Mouse (Mus musculus): ENCODE results near the gene Prickle2.

Prickle2 gene

DNA sequence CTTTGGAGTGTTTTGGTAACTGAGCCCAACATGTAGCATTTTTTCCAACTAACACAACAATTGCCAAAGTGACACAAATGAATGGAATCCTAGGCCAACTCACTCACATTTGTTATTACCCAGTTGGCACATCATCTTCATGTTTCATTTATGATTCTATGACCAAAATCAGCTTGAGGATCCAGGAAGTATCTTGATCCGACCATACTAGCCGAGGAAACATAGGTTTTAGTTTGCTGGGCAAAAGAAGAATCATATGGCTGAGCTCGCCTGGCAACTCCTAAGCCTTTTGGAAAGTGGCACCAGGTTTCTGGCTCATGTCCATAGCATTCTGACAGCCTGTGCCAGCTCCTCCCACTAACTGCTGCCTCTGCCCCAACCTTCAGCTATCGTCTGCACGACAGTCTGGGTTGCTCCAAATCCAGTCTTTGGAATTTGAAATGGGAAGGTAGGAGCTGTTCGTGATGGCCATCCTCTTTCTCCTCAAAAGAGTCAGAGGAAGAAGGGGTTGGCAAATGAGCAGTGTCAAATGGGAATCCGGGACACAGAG is 184.4 kb downstream of the Prickle2 start:
- intact Hi-C loops (cut with DNase I), result no loop called here

DNA sequence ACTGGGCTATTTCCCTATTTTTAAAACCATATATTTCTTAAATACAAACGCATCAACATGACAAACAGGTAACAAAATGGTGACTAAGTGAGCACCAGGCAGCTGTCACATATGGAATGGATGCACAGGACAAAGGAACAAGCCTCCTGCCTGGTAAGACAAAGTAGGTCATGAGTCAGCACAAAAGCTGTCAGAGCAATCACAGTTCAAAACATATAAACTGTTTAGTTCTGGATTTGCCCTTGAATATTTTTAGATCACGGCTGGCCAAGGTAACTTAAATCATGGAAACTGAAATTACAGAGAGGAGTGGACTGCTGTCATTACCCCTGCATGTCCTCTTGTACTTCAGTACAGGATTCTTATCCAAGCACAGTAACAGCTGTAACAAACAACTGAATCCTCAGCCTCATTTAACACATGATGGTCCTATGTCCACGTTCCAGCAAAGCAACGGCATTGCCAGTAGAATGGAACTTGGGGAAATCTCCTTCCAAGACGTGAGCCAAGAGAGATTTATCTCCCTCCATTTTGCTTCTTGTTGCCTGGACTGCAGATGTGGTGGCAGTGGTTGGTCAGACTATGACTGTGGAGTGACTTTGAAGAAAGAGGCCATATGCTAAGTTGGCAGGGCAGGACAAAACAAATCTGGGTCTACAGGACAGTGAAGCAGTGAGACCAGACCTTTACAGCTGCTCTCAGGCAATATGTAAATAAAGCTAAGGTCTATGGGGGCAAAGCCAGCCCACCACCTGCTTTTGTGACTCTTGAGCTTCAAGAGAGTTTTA is 185.7 kb downstream of the Prickle2 start:
- intact Hi-C loops (cut with DNase I), result no loop called here

DNA sequence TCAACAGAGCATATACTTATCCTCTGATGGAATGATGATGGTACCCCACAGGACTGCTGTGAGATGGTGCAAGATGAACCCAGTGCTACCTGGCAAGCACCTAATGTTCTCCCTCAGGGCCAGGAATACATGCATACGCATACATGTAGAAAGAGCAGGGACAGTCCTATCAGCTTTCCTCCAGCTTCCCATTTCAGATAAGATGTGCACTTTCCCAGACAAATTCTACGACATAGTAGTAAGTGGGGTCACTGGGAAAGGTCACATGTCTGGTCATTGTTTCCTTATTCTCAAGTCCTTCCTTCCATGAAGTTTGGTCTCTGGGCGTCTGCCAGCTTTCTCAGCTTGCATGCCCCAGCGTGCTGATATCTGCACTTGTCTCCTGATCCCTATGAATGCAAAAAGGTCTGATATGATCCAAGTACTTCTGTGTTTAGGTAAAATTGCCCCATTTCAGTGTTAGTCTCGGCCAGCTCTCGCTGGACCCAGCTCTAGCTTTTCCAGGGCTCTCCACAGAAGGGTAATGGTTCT is 187.5 kb downstream of the Prickle2 start:
- intact Hi-C loops (cut with DNase I), result no loop called here

DNA sequence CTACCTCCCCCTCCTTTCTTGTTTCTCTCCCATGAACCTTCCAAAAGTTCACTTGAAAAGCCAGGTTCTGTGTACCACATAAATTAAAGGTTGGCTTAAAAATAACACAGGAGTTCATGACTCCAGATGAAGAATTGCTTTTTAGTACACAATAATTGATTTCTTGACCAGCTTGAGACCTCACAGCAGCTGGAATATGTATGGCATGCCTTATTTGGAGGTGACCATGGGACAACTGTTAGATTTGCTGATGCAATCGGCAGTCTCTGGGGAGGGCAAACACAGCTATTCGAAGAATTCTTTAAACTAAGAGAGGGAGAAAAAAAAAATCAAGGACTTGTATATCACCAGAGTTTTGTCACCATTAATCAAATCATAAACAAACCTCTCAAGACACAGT is 189.0 kb downstream of the Prickle2 start:
- intact Hi-C loops (cut with DNase I), result no loop called here

DNA sequence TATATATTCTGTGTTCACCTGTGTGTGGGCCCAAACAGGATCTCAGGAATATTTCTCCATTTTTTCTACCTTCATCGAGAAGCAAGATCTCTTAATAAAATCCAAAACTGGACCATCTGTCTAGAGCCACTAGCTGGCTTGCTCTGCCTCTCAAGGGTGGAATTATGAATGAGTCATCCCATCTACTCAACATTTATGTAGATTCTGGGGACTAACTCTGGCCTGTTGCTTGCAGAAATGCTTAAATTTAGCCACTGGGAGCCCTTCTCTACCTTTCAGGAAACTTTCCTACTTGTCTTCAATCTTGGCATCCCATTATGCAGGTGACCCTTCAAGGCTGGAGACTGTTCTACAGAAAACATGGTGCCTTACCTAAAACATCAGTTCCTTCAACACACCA is 194.0 kb downstream of the Prickle2 start:
- intact Hi-C loops (cut with DNase I), result no loop called here

DNA sequence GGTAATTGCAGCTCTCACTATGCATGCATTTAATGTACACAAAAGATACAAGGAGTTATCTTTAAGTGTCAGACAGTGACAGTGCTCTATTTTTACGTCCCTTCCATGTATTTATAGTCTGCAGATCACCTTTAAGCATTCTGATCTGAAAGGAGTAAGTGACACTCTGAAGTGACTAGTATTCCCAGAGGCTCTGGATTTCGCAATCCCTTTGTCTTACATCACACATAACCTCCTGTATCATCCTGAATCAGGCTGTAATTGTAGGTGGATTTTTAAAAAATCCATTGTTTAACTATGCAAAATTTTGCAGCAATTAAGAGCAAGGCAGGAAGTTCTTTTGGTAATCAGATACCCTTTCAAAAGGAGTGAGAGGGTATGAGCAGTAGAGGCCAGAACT is 196.2 kb downstream of the Prickle2 start:
- intact Hi-C loops (cut with DNase I), result no loop called here

DNA sequence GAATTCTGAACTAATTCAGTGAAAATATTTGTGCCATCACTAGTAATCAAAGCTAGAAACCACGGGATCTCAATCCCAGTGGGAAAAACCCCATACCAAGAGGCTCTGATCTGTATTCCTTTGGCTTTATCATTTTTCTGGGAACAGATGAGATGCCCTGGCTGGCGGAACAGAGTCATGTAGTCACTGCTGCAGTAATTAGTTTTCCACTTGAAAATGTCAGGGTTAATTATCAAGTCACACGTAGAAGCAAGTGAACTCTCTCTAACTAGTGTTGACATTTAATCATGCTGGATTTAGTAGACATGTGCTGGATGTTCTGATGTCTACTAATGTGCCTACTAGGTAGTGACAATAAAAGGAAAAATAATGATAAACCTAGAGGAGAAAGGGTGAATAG is 199.7 kb downstream of the Prickle2 start:
- intact Hi-C loops (cut with DNase I), result no loop called here

DNA sequence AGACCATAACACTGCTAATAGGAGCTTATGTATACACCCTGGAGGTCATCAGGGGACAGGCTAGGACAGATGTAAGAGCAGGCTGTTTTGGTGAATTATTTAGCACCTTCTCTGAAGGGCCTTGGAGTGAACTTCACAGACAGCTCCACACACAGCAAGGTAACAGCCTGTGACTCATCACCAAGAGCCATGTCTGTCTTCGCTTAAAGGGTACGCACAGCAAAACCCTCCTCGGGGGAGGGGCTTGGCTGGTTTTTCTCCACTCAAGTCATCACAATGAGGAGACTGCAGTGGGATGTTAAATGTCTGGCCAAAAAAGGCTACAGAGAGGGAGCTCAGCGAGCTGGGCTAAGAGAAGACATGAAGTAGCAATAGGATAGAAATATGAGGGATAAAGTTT is 206.5 kb downstream of the Prickle2 start:
- intact Hi-C loops (cut with DNase I), result no loop called here

DNA sequence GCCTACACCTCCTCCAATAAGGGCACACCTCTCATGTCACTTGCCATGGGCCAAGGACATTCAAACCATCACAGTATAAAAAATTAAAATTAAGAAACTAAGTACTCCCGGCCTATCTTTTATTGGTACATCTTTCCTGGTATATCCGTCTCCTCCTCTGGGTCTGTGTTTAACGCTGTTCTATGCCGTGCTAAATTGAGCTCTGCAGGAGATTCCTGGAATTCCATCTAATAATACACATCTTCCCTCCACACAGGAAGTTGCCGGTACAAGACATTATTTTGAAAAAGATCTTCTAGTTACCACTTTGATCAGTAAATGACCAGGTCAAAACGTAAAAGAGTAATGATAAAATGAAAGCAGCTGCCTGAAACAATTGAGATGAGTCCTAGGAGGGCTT is 207.4 kb downstream of the Prickle2 start:
- intact Hi-C loops (cut with DNase I), result no loop called here

DNA sequence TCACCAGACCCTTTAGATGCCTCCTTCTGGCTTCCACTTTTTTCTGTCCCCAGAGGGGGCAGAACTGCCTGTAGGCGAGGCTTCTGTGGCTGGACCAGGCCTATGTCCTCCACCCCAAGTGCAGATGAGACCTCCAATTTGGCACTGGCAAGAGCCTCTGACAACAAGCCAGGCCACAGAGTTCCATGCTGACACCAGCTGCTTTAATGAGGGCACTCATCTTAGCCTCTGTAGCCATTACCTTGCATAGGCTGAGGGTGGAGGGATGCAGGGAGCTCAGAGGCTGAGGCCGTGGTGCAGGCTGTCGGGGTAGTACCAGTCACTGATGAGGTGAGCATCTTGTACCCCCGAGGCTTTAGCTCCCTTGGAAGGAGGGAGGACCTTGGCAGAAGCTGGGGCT is 208.7 kb downstream of the Prickle2 start:
- intact Hi-C loops (cut with DNase I), result no loop called here

DNA sequence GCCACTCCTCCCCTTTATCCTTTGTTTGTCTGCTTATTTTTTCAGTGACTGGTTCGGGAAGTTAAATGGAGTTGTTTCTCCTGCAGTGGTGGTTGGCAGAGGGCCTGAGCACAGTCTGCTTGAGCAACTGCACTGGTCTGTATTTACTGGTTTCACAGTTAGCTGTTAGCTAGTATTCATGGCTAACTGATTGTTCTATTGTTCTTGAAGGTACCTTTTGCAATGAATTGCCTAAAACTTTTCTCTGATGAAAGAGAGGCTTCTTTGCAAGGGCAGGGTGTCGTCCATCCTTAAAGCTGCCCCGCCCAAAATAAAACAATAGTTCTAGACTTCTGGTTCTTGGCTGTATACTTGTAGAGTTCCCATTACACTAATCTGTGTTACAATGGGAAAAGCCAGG is 210.5 kb downstream of the Prickle2 start:
- intact Hi-C loops (cut with DNase I), result no loop called here

DNA sequence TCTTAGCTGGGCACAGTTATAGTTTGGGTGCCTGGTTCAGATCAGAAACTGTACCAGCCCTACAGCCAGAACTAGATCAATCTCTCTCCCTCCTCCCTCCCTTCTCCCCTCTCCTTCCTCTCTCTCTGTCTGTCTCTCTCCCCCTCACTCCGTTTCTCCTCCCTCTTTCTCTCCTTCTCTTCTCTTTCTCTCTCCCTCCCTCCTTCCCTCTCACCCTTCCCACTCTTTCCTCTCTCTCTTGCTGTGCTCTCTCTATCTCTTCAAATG is 224.3 kb downstream of the Prickle2 start:
- intact Hi-C loops (cut with DNase I), result no loop called here

DNA sequence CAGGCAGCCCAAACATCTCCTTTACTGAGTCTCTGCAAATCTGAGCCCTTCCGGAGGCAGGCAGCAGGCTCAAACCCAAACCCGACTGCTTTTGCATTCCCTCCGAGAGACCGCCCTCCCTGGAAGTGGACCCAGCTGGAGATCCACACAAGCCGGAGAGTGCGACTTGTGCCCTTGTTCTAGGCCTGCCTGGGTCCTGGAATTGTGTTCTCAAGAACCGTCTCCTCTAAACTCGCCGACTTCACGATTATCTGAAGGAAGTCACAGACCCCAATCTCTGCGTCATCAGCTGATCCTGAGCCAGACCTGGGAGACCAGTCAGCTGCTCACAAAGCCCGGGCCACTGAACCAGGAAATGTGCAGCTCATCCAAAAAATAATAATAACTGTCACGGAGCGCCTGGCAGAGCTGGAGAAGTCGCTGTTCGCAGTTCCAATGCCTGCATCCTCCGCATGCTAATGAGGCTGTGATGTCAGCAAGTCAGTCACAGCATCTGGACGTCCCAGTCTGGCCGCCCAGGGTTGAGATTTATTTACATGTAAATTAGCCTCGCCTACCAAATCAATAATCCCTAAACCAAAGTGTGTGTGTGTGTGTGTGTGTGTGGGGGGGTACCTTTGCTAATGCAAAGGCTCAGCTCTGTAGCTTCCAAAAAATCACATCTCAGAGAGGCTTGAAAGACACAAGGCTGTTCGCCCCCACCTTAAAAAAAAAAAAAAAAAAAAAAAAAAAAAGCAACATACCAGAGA is 224.8 kb downstream of the Prickle2 start:
- intact Hi-C loops (cut with DNase I), result no loop called here

DNA sequence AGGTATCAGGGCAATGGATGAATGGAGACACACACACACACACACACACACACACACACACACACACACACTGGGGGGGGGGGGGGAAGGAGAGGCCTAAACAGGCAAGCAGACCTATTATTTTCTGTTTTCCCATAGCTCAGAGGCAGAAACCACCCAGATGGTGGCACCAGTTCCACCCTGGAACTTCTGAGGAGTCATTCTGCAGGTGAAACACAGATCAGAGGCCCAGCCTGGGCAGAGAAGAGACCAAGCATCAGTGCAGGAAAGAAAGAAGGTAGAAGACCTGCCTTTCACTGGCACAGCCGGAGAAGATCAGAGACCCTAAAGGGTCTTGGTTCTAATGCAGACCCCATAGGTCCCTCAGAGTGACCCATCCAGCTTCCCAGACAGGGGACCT is 227.3 kb downstream of the Prickle2 start:
- intact Hi-C loops (cut with DNase I), result no loop called here

DNA sequence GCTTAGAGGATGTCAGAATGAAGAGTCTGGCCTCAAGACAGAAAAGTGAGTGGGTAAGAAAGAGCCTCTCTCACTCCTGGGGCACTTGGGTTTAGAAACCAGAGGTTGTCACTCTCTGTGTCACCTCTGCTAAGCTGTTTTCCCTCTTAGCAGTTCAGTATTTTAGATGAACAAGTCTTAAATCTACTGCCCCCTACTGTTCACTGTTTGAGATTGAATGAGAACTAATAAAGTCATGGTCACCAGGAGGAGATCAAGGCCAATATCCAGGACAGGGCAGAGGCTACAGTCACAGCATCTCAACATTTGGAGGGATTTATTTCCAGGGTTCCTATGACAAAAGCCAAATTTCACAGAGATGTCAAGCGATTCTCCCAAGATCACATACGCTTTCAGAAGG is 228.3 kb downstream of the Prickle2 start:
- intact Hi-C loops (cut with DNase I), result no loop called here

DNA sequence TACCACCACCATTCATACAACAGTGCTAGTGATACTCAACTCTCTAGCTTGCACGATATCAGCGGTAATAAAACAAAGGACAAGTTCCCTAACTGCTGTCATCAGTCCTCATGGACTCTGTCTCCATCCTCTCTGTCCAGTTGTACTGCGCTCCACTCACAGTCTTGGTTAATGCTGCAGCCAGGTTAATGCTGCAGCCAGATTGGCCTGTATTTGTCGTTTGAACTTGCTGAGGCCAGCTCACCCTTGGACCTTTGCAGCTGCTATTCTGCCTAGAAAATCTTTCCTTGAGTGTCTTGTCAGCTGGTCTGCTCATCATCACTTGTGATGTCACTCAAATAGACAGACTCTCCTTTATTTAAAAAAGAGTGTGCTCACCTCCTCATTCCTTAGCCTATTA is 236.5 kb downstream of the Prickle2 start:
- intact Hi-C loops (cut with DNase I), result no loop called here

DNA sequence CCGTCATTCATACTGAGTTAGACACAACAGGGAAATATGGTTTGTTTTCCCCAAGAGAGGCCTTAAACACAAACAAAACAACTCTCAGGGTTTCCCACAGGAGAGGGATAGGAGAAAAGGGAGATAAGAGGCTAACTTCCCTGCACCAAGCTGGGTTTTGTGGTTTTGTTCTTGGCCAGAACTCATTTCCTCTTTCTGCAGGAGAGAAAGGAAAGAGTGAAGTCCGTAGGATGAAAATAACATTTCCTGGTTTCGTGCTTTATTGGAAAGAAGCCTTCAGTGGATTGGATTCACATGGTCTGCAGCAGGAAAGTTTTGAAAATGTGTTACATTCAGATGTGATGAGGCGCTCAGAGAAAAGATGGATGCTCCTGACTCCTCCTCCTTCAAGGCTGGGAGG is 237.1 kb downstream of the Prickle2 start:
- intact Hi-C loops (cut with DNase I), result no loop called here

DNA sequence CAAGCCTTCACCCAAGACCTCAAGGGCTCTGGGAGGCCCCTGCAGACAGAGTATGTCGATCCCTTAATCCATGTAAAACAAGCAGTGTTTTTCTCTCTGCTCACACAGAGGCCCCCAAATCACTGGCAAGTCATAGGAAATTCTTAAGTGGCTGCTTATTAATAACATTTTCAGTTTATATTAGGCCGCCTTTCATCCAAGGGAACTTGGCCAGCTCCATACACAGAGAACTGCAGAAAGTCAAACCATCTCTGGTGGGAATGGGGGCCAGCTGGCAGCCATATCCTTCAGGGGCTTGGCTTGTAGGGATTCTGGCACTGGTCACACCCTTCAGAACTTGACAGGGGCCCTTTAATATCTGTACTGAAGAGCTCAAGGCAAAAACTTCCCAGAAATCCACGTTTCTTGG is 237.6 kb downstream of the Prickle2 start:
- intact Hi-C loops (cut with DNase I), result no loop called here

DNA sequence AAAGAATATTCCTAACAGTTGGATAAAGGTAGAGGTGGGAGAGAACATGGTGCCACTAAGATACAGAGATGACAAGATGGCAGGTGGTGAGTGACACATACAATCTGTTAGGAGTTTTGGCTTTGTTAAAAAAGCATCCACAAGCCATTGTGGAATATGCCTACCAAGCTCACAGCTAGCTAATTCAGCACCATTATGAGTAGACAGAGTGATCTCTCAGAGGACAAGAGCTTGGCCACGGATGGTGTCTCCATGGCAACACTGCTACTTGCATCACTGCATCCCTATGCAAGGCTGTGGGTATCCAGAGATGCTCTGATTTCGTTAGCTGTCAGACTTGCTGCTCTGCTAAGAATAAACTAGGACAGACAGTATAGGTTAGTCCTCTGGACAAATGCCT is 238.6 kb downstream of the Prickle2 start:
- intact Hi-C loops (cut with DNase I), result no loop called here

DNA sequence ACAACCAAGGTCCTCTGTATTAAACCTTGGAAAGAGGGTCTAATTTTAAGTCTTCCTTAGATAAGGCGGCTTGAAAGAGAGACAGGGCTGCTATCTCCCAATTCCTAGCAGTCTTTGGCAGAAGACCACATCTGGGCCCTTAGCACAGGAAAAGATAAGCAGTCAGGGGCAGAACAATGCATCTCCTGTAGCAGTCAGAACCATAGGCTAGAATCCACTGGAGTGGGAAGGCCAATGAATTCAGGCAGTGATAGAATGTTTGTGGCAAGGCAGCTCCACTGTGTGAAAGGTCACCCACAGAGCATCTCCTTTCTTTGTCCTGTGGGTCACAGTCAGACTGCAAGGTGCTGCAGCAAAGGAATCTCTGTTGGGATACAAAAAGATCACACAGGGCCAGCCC is 240.3 kb downstream of the Prickle2 start:
- intact Hi-C loops (cut with DNase I), result no loop called here

DNA sequence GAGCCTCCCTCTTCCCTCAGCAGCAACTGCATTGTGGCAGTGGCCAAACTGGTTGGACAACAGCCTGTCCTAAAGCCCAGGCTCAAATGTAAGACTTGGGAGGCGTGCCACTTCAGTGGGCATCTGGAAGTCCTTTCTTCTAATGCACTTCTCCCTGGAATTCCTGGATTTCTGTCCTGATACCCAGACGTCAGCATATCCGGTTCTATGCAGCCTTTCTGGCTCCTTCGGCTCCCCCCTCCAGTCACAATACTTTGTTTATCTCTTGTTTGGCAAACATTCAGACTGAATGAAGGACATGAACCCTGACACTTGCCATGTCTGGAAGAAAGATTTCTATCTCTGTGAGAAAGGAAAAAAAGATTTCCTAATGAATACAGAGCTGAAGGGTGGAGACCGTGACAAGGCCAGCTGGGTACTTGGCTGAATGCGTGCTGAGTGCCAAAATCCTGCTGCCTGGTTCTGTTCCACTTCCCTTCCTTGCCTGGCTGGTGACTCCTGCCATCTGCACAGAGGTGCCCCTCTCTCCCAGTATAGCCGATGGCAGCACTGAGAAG is 241.1 kb downstream of the Prickle2 start:
- intact Hi-C loops (cut with DNase I), result no loop called here

DNA sequence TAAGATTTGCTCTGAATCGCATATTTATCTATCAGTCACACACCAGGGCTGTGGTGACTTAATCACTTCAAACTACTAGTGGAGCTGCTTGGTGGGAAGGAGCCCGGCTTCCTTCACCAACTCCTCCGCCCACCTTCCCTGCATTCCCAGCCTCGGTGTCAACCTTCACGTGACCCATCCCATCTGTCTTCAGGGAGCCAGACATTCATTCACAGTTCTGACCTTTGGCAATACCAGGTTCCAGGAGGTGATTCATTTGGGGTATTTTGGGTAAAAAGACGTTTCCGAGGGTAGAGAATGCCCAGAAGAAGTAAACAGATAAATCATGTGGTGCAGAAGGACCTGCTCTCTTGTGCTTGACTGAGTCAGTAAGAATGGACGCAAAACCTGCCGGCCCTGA is 242.2 kb downstream of the Prickle2 start:
- intact Hi-C loops (cut with DNase I), result no loop called here
